Mouse (Mus musculus): ENCODE measurements around the gene Ptpn5. TPM values are rescaled to one million over a fixed set of nuclear protein-coding genes. Genes with fewer than 3 reads are reported as not detected.

Gene Ptpn5
- total and polyA plus RNA-seq, 3 experiments = 0.03 TPM; not detected in 2

DNA sequence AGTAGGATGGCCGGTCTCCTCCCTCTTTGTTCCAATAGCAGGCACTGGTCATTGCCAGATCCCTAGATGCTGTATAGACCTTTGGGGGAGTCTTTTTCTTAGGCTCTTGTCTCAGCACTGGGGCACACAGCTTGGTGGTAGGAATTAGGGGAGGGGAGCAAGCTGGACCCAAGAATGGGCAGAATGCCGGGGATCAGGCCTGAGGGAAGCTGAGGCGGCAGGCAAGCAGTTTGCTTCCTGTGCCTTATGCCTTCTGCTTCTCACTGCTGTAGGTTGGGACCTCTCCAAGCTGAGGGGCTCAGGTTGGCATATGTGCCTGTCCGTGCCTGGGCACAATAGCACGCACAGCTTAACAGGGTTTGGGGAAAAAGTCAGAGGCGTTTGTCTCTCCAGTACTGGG is 57.3 kb downstream of the Ptpn5 start:
- Histone ChIP-seq H3K79me2 (ENCODE audit: control insufficient read depth, insufficient read depth, low read length, poor library complexity) (no peaks in the 10 kb centered on the region), H3K4me1 (ENCODE audit: control insufficient read depth in 1 of 2, insufficient read depth in 2 of 2, low read length in 2 of 2) (no peaks in the 10 kb centered on the region), H3K9me3 (replicated peaks; ENCODE audit: insufficient read depth, low read length) (no peaks in the 10 kb centered on the region), H3K27me3 (ENCODE audit: control insufficient read depth in 1 of 2, insufficient read depth in 2 of 2, low read length in 2 of 2) (no peaks in the 10 kb centered on the region; a peak in 2 of 4 replicates), H3K9ac (ENCODE audit: control insufficient read depth, low read depth, low read length, poor library complexity, severe bottlenecking) (no peak overlapping the region), H3K27ac (ENCODE audit: control insufficient read depth, low read depth, low read length) (no peak overlapping the region), H3K36me3 (ENCODE audit: control insufficient read depth in 1 of 2, insufficient read depth in 2 of 2, low read length in 2 of 2) (no peaks in the 10 kb centered on the region), H3K4me3 (ENCODE audit: control insufficient read depth in 1 of 2, insufficient read depth in 1 of 2, low read depth in 2 of 2, low read length in 2 of 2) (no peak overlapping the region)
- no peak for TF ChIP-seq SIN3A (IDR thresholded peaks at IDR 0.05; ENCODE audit: low read length)
- TF ChIP-seq UBTF (IDR thresholded peaks at IDR 0.05; ENCODE audit: borderline replicate concordance, insufficient read depth, low read depth, low read length) = no peak
- TF ChIP-seq NRF1 (IDR thresholded peaks at IDR 0.05; ENCODE audit: insufficient read depth, low read depth, low read length, poor library complexity, severe bottlenecking) = no peak
- TF ChIP-seq CHD1 (IDR thresholded peaks at IDR 0.05; ENCODE audit: low read depth, low read length) = no peak
- TF ChIP-seq MAFK (IDR thresholded peaks at IDR 0.05; ENCODE audit: borderline replicate concordance, low read depth, low read length) = no peak
- no peak for TF ChIP-seq ETS1 (IDR thresholded peaks at IDR 0.05; ENCODE audit: low read depth, low read length)
- no peak for TF ChIP-seq TAL1 (IDR thresholded peaks at IDR 0.05; ENCODE audit: low read length)
- TF ChIP-seq USF2 (IDR thresholded peaks at IDR 0.05; ENCODE audit: borderline replicate concordance in 1 of 2, insufficient read depth in 1 of 2, low read depth in 1 of 2, low read length in 2 of 2) = no peak
- no peak for TF ChIP-seq SMC3 (IDR thresholded peaks at IDR 0.05; ENCODE audit: low read depth, low read length)
- TF ChIP-seq CHD2 (IDR thresholded peaks at IDR 0.05; ENCODE audit: low read length) = no peak
- TF ChIP-seq USF1 (IDR thresholded peaks at IDR 0.05; ENCODE audit: low read depth, low read length) = no peak
- TF ChIP-seq ZNF384 (IDR thresholded peaks at IDR 0.05; ENCODE audit: low read depth, low read length) = no peak
- DNase-seq (ENCODE audit: low read depth, low spot score) = no peak

DNA sequence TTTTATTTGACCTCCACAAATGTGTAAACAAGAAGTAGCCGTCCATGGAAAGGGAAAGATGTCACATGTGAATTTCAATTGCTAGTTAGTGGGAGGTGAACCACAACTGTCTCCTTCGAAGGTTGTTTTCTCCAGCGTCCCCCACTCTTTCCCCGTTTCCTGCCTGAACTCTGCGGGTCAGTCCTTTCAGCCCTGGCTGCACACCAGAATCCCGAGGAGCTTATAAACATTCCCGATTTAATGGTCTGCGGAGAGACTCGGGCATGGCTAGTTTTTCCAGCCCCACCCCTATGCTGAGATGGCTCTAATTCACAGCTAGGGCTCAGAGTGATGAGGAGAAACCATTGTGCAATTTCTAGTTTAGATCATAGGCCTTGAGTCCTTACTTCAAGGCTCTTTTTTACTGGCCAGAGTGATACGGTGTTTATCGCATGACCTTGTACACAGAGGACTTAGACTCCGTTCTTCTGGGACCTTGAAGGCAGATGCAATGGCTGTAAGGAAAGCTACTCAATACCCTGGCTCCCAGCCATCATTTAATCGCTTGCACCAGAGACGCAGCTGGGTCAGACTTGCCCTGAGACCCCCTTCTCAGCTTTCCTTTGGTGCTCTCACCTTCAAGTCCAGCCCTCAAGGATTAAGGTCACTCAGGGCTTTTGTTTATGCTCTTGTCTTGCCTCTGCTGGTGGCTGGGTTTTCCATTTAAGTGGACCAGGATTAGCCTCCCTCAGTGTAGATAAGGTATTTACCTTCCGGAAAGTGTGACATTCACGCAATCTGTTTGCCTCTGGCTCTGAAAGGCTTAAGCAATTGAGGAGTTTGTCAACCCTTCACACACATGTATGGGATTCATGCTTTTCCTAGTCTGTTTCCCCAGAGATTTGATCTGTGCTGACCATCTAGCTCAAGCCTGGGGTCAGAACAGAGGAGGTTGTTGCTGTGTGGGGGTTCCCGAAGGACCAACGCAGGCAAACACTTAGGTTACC is 59.7 kb downstream of the Ptpn5 start:
- Histone ChIP-seq H3K36me3 (ENCODE audit: control insufficient read depth in 1 of 2, insufficient read depth in 2 of 2, low read length in 2 of 2) (no peaks in the 10 kb centered on the region), H3K79me2 (ENCODE audit: control insufficient read depth, insufficient read depth, low read length, poor library complexity) (no peaks in the 10 kb centered on the region), H3K9ac (ENCODE audit: control insufficient read depth, low read depth, low read length, poor library complexity, severe bottlenecking) (no peak overlapping the region), H3K4me3 (ENCODE audit: control insufficient read depth in 1 of 2, insufficient read depth in 1 of 2, low read depth in 2 of 2, low read length in 2 of 2) (no peak overlapping the region), H3K9me3 (replicated peaks; ENCODE audit: insufficient read depth, low read length) (no peaks in the 10 kb centered on the region), H3K27ac (ENCODE audit: control insufficient read depth, low read depth, low read length) (no peak overlapping the region), H3K27me3 (ENCODE audit: control insufficient read depth in 1 of 2, insufficient read depth in 2 of 2, low read length in 2 of 2) (peaks cover 0 to 4% of the 10 kb centered on the region in 2 experiments; a peak in 3 of 4 replicates), H3K4me1 (ENCODE audit: control insufficient read depth in 1 of 2, insufficient read depth in 2 of 2, low read length in 2 of 2) (no peaks in the 10 kb centered on the region)
- DNase-seq (ENCODE audit: low read depth, low spot score) = no peak
- TF ChIP-seq ZNF384 (IDR thresholded peaks at IDR 0.05; ENCODE audit: low read depth, low read length) (no peak), TBP (IDR thresholded peaks at IDR 0.05; ENCODE audit: low read depth, low read length) (no peak), EP300 (IDR thresholded peaks at IDR 0.05; ENCODE audit: low read depth in 1 of 2, low read length in 2 of 2) (no peak), UBTF (IDR thresholded peaks at IDR 0.05; ENCODE audit: borderline replicate concordance, insufficient read depth, low read depth, low read length) (no peak)

All from MEL (cell line).